Mouse (Mus musculus): ENCODE measurements around the gene Cand2.
"Not testable (repeated sequence)": the region's sequence is repeated elsewhere in the genome, so short reads cannot be mapped to it uniquely, and the experiment has no call there.

The Cand2 gene

DNA sequence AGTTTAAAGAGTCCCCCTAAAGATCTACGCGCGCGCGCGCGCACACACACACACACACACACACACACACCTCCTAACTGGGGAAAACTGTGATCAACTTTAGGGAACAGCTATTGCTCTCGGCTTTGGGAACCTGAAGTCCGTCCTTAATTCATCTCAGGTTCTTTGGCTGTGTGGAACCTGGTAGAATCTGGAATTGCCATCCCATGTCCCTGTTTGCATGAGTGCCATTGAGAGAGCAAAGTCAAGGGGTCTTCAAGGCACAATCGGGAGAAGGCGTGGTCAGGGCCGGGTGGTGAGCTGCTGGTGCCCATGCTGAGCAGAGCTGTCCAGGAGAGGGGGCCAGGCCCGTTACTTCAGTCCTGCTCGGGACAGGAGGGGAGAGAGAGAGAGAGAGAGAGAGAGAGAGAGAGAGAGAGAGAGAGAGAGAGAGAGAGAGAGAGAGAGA is 348 bp upstream of the Cand2 start:
- no peak for DNase-seq (ENCODE audit: low spot score)

DNA sequence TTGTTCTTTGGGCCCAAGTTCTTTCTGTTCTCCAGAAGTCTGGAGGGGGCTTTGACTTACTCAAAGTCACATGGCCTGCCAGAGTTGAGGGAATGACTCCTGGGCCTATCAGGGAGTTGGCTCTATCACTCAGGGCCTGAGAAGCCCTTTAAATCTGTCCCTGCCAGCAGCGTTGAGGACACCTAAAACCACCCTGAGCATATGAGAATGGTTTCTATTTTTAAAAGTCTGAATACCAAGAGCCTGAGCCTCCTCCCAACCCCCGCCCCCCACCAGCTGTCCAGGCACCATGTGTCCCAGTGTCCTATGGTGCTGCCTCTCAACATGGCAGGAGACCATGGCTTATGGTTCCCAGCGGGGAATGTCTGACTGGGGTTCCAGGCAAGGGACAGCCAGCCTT is 1.5 kb downstream of the Cand2 start:
- DNase-seq (ENCODE audit: low spot score): no peak

DNA sequence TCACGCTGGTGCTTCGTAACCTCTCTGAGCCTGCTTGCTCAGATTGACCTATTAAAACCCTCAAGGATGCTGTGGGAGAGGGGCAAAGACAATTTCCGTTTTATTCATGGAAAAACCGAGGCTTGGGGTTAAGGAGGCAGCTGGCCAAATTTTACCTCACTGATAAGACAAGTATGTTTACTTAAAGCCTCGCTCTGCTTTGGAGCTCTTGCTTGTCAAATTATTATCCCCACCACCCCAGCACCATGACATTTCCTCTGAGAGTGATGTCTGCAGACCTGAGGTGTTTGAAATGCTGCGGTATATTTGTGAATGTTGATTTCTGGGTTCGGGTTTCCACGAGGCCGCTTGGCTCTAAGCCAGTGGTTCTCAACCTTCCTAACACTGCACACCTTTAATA is 2.0 kb downstream of the Cand2 start:
- DNase-seq (ENCODE audit: low spot score): no peak

DNA sequence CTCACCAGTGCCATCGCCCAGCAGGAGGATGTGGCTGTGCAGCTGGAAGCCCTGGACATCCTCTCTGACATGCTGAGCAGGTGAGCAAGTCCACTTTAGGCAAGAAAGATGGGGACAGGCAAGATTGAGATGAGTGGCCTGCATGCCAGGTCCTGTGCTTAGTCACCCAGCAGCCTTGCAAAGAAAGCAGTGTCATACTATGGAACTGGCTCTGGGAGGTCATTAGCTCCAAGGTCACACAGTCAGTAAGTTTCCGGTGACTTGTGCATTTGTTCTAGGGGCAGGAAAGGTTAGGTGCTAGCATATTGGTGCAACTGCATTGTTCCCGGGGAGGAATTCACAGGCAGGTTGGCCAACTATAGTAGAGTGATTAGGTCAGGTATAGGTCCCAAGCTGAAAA is 8.4 kb downstream of the Cand2 start:
- DNase-seq (ENCODE audit: low spot score): no peak

DNA sequence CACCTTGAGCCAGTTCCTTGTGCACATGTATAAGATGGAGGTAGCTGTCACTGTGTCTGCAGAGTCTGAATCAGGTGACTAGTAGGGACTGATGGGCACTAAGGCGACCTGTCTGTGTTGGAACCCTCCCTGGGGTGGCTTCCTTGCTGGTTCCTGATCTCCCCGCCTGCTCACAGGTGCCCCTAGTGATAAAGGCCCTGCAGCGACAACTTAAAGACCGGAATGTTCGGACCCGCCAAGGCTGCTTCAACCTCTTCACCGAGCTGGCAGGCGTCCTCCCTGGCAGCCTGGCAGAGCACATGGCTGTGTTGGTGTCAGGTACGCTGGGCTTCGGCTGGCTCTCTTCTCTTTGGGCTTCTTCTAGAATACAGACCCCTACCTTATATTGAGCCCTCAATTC is 16.7 kb downstream of the Cand2 start:
- DNase-seq (ENCODE audit: low spot score): no peak

DNA sequence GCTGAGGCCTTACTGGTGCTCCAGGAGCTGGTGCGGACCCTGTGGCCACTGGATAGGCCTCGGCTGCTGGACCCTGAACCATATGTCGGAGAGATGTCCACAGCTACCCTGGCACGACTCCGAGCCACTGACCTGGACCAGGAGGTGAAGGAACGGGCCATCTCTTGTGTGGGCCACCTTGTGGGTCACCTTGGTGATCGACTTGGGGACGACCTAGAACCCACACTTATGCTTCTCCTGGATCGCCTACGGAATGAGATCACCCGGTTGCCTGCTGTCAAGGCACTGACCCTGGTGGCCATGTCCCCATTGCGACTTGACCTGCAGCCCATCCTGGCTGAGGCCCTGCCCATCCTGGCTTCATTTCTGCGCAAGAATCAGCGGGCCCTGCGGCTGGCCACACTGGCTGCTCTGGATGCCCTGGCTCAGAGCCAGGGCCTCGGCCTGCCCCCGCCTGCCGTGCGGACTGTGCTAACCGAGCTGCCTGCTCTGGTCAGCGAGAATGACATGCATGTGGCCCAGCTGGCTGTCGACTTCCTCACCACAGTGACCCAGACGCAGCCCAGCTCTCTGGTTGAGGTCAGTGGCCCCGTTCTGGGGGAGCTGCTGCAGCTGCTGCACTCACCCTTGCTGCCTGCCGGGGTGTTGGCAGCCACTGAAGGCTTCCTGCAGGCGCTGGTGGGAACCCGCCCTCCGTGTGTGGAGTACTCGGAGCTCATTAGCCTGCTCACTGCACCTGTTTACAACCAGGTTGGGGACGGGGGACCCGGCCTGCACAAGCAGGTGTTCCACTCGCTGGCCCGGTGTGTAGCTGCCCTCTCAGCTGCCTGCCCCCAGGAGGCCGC is 17.7 kb downstream of the Cand2 start:
- DNase-seq (ENCODE audit: low spot score): no peak

DNA sequence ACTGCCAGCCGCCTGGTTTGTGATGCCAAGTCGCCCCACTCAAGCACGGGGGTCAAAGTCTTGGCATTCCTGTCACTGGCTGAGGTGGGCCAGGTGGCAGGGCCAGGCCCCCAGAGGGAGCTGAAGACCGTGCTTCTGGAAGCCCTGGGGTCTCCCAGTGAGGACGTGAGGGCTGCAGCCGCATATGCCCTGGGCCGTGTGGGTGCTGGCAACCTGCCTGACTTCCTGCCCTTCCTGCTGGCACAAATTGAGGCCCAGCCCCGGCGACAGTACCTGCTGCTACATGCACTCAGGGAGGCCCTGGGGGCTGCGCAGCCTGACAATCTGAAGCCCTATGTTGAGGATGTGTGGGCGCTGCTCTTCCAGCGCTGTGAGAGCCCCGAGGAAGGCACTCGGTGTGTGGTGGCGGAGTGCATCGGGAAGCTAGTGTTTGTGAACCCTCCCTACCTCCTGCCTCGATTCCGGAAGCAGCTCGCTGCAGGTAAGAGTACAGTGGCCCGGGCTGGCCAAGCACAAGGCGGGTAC is 18.4 kb downstream of the Cand2 start:
- DNase-seq (ENCODE audit: low spot score): no peak

DNA sequence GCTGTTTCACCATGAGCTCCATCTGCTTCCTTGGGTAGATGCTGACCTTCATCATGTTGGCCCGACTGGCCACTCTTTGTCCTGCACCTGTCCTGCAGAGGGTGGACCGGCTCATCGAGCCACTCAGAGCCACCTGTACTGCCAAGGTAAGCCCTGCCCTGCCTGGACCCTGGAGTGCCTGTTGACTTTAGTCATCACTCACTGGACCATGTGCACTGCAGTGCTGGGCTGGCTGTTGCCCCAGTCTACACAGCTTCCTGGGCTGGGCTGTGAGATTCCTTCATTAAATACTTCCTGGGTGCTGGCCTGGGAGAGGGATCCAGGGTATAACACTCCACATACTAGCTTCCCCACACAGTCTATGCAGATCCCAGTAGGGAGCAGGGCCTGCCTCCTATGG is 27.5 kb downstream of the Cand2 start:
- no peak for DNase-seq (ENCODE audit: low spot score)

DNA sequence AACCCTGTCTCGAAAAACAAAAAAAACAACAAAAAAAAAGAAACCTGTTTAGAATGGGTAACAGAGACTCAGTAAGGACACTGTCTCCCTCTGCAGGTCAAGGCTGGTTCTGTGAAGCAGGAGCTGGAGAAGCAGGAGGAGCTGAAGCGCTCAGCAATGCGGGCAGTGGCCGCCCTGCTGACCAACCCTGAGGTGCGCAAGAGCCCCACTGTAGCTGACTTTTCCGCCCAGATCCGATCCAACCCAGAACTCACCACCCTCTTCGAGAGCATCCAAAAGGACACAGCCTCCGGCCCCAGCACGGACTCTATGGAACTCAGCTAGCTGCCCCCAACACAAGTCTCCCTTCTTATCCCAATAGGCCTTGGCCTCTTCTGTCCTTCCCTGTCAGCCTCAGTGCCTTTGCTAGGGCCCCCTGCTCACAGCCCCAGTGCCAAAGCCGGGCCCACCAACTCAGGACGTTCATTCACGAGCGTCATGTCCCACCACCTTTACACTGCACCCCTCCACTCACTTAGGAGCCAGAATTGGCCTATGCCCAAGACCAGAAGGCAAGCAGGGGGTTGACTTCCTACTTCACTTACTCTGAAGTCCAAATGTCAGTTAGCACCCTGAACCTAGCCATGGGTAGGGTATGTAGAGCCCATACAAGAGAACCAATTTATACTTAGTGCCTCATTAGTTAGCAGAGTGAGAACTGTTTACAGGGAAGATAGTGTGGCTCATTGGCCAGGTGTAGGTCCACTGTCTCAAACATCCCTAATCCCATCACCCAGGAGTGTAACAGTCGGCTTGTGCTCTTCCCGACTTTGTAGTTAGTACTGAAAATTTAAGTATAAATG is 29.4 kb downstream of the Cand2 start:
- DNase-seq (ENCODE audit: low spot score): no peak

DNA sequence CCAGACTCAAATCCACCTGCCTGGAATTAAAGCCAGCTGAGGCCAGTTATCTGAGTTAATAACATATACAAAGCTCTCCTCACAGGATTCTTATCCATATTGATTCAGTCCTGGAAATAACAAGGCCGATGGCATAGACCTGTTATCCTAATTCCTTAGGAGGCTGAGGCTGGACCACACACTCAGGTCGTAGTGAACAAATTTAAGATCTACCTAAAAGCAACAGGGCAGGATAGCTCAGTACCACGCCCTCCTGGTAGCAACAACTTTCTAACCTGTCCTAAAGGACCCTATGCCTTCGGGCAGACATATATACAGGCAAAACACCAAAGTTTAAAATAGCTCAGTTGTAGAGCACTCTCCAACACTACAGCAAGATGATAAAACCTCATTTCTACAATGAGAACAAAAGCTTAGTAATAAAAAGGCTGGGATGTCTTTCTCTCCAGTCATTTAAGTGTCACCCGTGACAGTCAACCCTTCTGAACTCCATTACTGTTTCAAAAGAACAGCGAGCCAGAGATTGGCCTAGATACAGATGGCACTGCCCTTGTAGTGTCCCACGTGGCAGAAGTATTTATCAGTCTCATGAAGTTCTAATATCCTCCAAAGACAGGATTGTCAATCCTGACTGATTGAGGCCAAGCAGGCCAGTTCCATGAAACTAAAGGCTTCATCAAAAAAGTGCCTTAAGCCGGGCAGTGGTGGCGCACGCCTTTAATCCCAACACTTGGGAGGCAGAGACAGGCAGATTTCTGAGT is 30.3 kb downstream of the Cand2 start:
- DNase-seq (ENCODE audit: low spot score): no peak

DNA sequence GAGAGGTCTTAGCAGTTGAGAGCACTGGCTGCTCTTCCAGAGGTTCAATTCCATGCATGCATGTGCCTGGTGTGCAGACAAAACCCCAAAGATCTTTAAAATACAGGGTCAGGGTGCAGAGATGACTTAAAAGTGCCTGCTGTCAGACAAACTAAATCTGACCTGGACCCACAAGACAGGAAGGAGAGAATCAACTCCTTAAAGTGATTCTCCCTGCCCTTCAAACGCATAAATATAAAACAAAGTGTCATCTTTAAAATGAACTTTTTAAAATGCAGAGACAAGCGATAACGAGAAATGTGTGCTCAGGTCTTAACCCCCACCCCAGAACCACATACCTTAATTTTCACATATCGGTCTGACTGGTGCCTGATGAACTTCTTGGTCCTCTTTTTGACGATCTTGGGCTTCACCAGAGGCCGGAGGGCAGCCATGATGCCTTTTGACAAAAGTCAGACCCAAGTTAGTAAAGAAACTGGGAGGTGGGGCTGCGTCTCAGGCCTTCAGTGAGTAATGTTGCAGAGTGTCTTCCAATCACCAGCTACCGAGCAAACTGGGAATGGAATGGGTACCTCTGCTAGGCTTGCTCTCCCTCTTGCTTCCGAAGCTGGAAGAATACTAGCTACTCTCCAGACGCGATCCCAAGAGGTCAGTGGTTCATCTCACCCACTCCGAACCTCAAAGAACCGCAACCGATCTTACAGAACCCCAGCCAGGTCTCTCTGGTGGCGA is 33.3 kb downstream of the Cand2 start:
- no peak for DNase-seq (ENCODE audit: low spot score)

DNA sequence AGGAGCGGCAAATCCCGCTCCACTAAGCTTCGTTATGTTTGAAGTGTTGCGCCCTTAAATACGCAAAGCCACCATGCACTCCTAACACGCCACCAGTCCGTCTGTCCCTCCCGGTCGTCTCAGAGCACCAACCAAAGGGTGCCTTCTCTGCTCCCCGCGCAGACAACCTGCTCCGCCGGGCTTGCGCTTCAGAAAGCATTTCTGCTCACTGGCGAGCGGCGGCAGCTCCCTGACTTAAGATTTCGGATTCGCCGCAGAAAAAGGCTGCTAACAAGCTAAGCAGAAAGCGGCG is 33.8 kb downstream of the Cand2 start:
- DNase-seq (ENCODE audit: low spot score): no peak

DNA sequence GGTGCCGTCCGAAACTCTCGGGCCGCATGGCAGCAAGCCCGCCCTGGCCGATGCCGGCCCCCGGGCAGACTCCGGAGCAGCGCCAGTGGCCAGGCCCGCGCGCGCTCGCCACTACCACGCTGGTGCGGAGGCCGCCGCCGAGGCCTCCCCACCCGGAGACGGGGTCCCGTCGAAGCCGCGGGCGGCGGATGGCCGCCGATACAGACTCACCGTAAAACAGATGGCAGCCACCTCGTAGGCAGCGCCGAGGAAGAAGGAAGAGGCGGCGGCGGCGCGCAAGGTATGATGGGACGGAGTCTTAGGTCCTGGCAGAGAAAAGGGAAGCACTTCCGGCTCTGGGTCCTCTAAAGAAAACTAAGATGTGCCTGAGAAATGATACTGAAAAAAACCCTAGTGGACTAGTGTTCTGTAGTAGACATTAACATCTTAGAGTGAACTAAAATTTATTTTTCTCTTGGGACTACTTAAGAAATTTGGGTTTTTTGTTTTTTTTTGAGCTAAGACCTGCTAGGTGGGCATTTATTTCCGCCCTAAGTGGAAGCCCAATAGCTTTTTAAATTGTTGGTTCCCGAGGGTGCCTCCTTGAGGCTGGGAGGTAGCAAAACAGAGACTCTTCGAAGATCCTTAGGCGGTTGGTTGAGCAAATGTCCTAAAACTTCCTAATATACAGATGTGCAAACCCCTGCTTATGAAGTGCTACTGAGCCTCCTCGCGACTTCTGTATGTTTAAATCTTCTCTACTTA is 34.3 kb downstream of the Cand2 start, which contains the start of gene Rpl32:
Rpl32 (minus strand) TSS at position 260 of the 744 bp plus-strand sequence.
- DNase-seq (ENCODE audit: low spot score): peak; percentile 54

DNA sequence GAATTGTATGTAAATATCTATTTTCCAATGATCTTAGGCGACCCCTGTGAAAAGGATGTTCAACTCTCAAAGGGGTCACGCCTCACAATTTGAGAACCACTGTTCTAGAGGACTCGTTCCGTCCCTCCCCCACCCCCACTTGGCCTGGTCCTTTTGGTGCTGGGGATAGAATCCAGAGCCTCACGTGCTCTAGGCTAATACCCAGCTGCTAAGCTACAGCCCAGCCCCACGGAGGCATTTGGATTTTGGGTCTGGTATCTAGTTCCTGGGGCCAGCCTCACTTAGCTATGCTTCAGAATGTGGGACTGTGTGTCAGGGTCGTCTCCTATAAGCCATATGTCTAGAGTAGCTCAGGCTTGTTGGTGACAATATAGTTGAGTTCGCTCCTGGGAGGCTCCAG is 37.3 kb downstream of the Cand2 start:
- no peak for DNase-seq (ENCODE audit: low spot score)

DNA sequence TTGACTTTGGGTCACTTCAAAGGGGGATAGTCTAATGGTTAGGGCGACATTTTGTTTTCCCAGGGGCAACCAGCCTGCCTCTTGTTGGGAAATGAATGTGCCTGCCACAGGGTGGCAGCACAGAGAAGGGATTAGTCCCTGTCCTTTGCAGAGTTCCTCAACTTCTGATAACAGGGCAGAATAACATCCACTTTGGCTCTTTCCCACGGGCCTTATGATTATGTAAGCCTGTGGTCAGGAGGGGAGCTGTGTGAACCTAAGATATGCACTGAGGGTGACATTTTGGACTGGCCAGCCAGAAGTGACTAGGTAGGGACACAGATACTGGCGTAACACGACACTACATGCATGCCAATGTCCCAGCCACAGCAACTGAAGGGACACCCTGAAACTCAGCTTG is 39.8 kb downstream of the Cand2 start:
- DNase-seq (ENCODE audit: low spot score): no peak

DNA sequence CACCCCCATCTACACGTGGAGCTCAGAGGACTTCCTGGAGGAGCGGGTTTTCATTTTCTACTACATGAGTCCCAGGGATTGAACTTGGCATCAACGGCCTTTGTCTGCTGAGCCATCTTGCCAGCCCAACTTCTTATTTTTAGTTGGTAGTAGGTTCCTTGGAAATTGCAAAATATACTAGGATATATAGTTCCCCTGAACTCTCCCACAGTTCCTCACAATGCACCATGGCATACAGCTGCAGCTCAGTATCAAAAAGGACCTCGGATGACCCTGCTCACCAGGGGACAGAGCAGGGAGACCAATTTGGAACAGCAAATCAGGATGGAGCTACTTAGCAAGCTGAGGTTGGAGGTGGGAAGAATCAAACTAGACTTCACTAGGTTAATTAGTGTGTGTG is 40.7 kb downstream of the Cand2 start:
- DNase-seq (ENCODE audit: low spot score): no peak

DNA sequence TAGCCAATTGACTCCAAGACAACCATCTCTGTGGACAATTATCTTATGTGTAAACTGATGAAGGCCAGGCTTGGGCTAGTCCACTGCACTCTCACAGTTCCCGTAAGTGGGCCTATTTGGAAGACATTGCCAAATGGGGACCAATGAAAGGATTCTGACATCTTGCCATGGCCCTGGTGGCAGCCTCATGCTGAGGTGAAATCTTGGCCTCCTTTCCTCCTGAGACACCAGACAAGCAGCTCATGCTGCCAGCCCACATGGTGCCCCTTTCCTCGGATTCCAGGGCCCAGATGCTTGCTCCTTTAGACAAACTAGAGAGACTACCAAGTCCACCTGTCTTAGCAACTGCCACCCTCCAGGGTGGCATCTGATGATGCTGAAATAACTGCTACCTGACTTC is 43.8 kb downstream of the Cand2 start:
- no peak for DNase-seq (ENCODE audit: low spot score)

DNA sequence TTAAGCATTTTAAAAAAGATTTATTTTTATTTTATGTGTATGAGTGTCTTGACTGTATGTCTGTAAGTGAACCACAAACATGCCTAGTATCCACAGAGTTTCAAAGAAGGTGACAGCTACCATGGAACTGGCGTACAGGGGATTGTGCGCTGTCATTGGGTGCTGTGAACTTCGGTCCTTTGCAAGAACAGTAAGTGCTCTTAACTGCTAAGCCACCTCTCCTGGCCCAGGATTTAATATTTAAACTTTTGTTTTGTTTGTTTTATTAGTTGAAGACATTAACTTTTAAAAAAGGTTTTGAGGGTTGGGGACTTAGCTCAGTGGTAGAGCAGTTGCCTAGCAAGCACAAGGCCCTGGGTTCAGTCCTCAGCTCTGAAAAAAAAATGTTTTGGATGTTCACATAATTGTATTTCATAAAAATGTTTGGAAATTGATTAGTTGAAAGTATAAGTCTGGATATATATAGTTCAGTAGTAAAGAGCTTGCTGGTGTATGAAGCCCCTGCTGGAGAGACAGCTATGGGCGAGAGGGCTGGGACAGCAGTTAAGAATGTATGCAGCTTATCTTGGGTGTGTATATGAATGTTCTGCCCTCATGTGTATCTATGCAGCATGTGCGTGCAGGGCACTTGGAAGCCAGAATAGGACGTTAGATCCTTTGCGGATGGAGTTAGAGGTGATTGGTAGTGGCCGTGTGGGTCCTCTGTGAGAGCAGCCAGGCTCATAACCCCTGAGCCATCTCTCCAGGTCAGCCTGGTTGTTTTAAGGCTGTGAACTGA is 47.1 kb downstream of the Cand2 start:
- no peak for DNase-seq (ENCODE audit: low spot score)

DNA sequence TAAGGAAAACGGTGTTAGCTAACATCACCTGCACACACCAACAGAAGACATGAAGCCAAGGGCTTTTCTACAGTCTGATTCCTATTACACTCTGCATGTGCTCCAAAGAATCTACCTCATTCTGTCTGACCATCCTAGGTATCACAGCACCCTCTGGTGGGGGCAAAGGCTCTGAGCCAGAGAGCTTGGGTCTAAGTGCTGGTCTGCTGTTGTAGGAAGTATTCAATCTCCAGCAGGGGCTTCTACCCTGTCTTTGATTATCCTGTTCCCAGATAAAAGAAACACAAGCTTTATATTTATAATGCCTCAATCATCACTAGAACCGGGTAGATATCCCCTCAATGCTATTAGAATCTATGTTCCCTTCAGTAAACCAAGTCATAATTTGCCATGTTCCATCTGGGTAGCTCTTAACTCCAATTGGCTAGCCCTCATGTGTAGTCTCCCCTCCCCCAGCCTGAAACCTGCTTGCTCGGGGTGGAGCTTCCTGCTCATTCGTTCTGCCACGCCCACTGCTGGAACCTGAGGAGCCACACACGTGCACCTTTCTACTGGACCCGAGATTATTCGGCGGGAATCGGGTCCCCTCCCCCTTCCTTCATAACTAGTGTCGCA is 49.6 kb downstream of the Cand2 start:
- not testable (repeated sequence) for DNase-seq (ENCODE audit: low spot score)

Measured in urinary bladder, postnatal 10 days (tissue).